Mouse (Mus musculus): ENCODE results near the gene Mob3b. TPM values are rescaled to one million over a fixed set of nuclear protein-coding genes. Genes with fewer than 3 reads are reported as not detected.

The Mob3b gene
- polyA plus RNA-seq, 1 experiment from 2014 or later = 11.1 TPM

DNA sequence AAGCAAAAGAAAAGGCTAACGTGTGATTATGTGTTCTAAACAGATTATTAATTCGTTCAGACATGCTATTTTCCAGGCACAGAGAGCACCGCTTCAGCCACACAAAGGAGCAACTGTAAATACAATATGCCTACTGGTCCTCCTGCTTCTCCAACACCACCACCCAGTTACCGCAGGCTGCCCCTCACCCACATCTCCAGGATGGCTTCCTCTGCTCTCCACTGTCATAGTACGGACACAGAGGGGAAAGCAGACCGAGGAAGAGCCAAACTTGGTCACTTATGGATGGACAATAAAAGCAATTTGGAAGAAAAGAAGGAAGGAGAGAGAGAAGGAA, 163.7 kb downstream of the Mob3b start:
- peak overlapping the region; percentile 32 for H3K4me2 ChIP-seq (replicated peaks)
- no peaks in the 10 kb centered on the region for H3K9me3 ChIP-seq (replicated peaks)
- peak overlapping the region; percentile 76 for H3K27ac ChIP-seq (replicated peaks)
- no peak overlapping the region for H3K9ac ChIP-seq
- ATAC-seq (ENCODE audit: insufficient number of reproducible peaks, low FRiP score, low TSS enrichment, low read depth) = peak; percentile 52
- WGBS = 23% methylated on average over 6 of the region's 6 CpGs
- 0 out of 2 replicates have a peak, but pooled peaks cover 4% of the 10 kb centered on the region for H3K27me3 ChIP-seq
- peaks cover 32% of the 10 kb centered on the region for H3K4me1 ChIP-seq
- no peaks in the 10 kb centered on the region for H3K36me3 ChIP-seq
- H3K4me3 ChIP-seq (replicated peaks) = no peak overlapping the region

DNA sequence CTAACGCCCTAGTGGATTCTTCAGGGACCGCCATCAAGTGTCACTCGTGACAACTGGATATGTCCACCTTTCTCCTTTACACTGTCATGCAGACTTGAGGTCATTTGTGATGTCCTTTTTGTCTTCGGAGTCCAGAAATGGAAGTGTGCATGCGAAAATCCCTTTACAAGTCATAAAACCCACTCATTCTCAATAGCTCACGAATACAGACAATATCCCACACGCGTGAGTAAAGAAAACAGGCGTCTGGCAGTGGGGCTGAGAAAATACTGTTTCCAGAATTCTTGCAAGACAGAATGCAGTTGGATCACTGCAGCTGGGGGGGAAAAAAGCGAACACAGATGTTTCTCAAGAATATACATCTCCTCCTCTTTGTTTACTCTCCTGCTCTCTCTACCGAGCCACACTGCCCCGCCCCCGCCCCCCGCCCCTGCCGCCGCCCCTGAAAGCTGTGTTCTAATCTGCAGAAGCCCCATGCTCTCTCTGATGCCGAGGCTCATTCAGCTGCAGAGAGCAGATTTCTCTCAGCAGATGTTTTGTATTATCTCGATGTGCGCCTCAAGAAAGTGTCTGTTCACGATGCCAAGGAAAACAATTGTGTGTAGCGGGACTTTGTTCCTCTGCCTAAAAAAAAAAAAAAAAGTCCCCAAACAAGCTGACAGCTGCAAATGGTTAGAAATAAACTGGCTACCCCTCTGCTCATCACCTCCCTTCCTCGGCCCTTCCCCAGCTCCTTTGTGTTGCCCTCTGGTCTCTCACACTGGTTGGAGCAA, 164.2 kb downstream of the Mob3b start:
- peak overlapping the region; percentile 9; the same call in 1 of the 2 replicates for H3K4me3 ChIP-seq (replicated peaks)
- peak; percentile 75 for ATAC-seq (ENCODE audit: insufficient number of reproducible peaks, low FRiP score, low TSS enrichment, low read depth)
- 19% methylated on average over 22 of the region's 22 CpGs for WGBS
- peak overlapping the region; percentile 32 for H3K4me2 ChIP-seq (replicated peaks)
- no peaks in the 10 kb centered on the region for H3K36me3 ChIP-seq
- H3K27ac ChIP-seq (replicated peaks) = peak overlapping the region; percentile 76
- 0 out of 2 replicates have a peak, but pooled peaks cover 4% of the 10 kb centered on the region for H3K27me3 ChIP-seq
- no peak overlapping the region for H3K9ac ChIP-seq
- H3K9me3 ChIP-seq (replicated peaks) = no peaks in the 10 kb centered on the region
- H3K4me1 ChIP-seq = peaks cover 32% of the 10 kb centered on the region

DNA sequence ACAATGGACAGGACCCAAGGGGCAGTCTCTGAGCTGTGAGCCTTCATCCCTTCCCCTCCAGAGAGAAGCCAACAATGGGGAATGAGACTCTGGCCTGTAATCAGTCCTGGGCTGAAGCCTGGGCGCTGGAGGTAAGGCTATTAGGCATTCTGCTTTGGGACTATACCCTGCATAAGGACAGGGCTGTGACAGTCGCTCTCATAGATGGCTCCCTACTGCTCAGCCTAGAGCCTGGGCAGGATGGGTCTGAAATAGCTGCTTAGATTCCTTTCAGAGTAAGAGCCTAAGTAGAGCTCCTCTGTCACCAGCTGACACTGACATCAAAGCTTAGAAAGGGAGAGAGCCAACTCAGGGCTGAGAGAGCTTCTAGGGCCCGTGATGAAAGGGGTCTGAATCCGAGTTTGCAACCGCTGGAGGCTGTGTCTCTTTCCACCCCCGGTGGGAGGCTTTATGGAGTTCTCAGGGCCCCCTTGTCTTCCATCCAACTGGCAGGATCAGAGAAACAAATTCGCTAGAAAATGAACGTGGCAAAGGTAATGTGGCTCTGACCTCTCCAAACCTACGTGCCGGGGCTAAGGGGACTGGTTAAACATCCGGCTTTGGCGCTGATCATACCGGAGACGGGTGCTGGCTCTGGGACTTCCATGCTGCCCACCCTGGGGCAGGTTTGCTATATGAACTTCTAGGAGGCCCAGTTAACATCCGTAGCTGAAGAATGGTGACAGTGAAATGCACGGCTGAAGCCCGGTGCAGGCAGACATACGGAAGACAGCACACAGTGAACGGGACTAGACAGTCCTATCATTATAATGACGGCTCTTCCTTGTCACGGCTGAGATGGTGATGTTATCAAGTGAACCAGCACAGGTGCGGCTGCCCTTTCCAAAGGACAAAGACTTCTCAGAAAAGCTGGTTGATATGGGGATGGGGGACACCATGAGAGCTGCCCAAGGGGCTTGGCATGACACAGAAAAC, 165.1 kb downstream of the Mob3b start:
- 36% methylated on average over 22 of the region's 22 CpGs for WGBS
- Histone ChIP-seq H3K27ac (replicated peaks) (peak overlapping the region; percentile 76), H3K9ac (no peak overlapping the region), H3K4me2 (replicated peaks) (peak overlapping the region; percentile 32), H3K9me3 (replicated peaks) (no peaks in the 10 kb centered on the region), H3K4me3 (replicated peaks) (no peak overlapping the region), H3K36me3 (no peaks in the 10 kb centered on the region), H3K27me3 (peaks cover 4% of the 10 kb centered on the region; the same call in 1 of the 2 replicates), H3K4me1 (peaks cover 32% of the 10 kb centered on the region)
- no peak for ATAC-seq (ENCODE audit: insufficient number of reproducible peaks, low FRiP score, low TSS enrichment, low read depth)

DNA sequence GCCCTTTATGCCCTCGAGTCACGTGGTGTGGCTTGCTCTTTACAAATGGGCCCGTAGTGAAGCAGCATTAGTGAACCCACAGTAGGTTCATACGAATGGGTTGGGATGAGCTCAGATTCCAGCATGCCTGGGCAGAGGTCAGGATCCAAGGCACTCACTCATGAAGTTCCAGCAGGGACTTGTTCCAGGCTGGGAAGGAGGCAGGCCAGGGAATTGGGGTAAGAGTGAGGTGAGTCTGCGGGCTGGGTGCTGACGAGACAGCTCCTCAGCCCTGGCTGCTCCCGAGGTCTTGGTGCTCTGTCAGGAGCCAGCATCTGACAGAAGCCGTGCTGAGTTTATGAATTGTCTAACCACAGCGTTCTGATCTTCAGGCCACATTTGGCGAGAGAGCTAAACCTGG, 166.2 kb downstream of the Mob3b start:
- Histone ChIP-seq H3K27me3 (peaks cover 4% of the 10 kb centered on the region; the same call in 1 of the 2 replicates), H3K4me3 (replicated peaks) (no peak overlapping the region), H3K4me2 (replicated peaks) (no peak overlapping the region), H3K36me3 (no peaks in the 10 kb centered on the region), H3K9ac (no peak overlapping the region), H3K9me3 (replicated peaks) (no peaks in the 10 kb centered on the region), H3K27ac (replicated peaks) (no peak overlapping the region; the same call in 1 of the 2 replicates), H3K4me1 (peaks cover 32% of the 10 kb centered on the region)
- 27% methylated on average over 10 of the region's 10 CpGs for WGBS
- peak; percentile 49; the same call in 1 of the 2 replicates for ATAC-seq (ENCODE audit: insufficient number of reproducible peaks, low FRiP score, low TSS enrichment, low read depth)

DNA sequence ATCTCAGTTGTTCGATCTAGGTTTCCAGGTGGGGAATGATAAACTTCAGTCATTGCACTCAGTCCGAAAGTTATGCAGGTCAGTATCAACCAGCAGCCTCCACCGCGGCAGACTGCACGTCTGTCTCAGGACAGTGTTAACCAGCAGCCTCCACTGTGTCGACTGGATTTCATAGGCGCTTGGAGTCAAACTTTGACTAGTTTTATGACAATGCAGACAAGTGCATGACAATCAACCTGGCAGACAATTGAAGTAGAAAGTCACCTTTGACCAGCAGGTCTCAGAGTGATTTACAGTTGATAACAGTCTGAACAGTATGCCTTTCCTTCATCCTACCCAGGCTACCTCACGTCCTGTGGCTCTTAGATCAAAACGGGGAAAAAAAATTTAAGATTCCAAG, 166.6 kb downstream of the Mob3b start:
- Histone ChIP-seq H3K36me3 (no peaks in the 10 kb centered on the region), H3K4me3 (replicated peaks) (no peak overlapping the region), H3K27me3 (peaks cover 4% of the 10 kb centered on the region; the same call in 1 of the 2 replicates), H3K9me3 (replicated peaks) (no peaks in the 10 kb centered on the region), H3K4me1 (peaks cover 32% of the 10 kb centered on the region), H3K9ac (no peak overlapping the region), H3K27ac (replicated peaks) (no peak overlapping the region; the same call in 1 of the 2 replicates), H3K4me2 (replicated peaks) (no peak overlapping the region)
- ATAC-seq (ENCODE audit: insufficient number of reproducible peaks, low FRiP score, low TSS enrichment, low read depth) = no peak
- WGBS = 81% methylated on average over 9 of the region's 9 CpGs

DNA sequence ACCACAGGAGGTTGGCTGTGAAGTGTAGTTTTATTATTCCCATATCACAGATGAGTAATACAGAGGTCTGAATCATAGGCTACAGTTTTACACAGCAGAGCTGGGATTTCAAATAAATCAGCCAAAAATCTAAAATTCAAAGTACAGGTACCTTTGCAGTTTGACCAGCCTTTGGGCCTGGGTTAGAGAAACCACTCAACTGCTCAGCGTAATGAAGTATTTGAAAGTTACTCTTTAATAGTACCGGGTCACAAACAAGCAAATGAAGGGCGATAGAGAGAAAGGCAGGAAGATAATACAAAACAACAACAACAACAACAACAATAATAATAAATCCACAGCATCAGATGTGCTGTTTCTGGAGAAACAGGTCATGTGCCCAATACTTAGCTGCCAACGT, 169.7 kb downstream of the Mob3b start:
- Histone ChIP-seq H3K4me2 (replicated peaks) (no peak overlapping the region), H3K9me3 (replicated peaks) (no peaks in the 10 kb centered on the region), H3K4me1 (peaks cover 16% of the 10 kb centered on the region), H3K27ac (replicated peaks) (no peak overlapping the region), H3K9ac (no peak overlapping the region), H3K27me3 (peaks cover 4% of the 10 kb centered on the region; the same call in 1 of the 2 replicates), H3K36me3 (no peaks in the 10 kb centered on the region), H3K4me3 (replicated peaks) (no peak overlapping the region)
- WGBS = 83% methylated on average over 4 of the region's 4 CpGs
- no peak for ATAC-seq (ENCODE audit: insufficient number of reproducible peaks, low FRiP score, low TSS enrichment, low read depth)

DNA sequence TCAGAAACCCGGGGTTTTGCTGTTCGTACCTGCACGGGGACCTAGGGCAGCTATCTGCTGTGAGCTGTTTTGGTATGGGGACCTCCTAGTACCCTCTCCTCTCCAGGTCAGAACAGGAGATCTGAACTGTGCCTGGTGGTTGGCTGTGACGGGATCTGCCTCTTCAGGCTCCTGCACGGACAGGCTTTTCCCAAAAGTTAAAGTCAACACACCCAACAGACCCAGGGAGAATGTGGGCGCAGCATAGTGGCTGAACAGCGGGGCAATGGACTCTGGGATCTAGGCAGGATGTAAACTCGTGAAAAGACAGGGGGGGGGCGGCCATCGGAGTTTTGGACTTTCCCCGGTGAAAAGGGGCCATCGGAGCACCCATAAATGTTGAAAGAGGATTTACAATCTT, 170.2 kb downstream of the Mob3b start:
- 89% methylated on average over 12 of the region's 12 CpGs for WGBS
- no peak overlapping the region for H3K4me3 ChIP-seq (replicated peaks)
- H3K27ac ChIP-seq (replicated peaks) = no peak overlapping the region

DNA sequence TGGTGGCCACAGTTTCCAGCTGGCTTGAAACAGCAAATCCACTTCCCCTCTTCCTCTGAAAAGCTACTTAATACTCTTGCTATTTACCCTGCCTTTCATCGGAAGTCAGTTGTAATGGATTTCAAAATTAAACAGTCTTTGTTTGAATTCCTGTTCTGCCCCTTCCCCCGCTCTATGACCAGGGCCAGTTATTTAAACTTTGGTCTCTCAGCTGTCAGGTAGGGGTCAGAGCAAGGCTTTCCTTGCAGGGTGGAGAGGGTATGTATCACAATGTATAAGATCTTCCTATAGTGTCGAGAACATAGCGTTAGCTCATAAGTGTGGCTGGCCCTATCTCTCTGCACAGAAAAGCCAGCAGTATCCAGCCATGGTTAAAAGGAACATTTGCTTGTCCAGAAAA, 170.6 kb downstream of the Mob3b start:
- Histone ChIP-seq H3K9ac (no peak overlapping the region), H3K4me2 (replicated peaks) (no peak overlapping the region), H3K27me3 (peaks cover 4% of the 10 kb centered on the region; the same call in 1 of the 2 replicates), H3K27ac (replicated peaks) (no peak overlapping the region), H3K9me3 (replicated peaks) (no peaks in the 10 kb centered on the region), H3K36me3 (no peaks in the 10 kb centered on the region), H3K4me3 (replicated peaks) (no peak overlapping the region), H3K4me1 (peaks cover 7% of the 10 kb centered on the region)
- no peak for ATAC-seq (ENCODE audit: insufficient number of reproducible peaks, low FRiP score, low TSS enrichment, low read depth)
- 75% methylated on average over 4 of the region's 4 CpGs for WGBS

More for the DNA sequence above, 170.2 kb downstream of the Mob3b start:
- no peak for ATAC-seq (ENCODE audit: insufficient number of reproducible peaks, low FRiP score, low TSS enrichment, low read depth)
- Histone ChIP-seq H3K4me1 (peaks cover 11% of the 10 kb centered on the region), H3K36me3 (no peaks in the 10 kb centered on the region), H3K9ac (no peak overlapping the region), H3K4me2 (replicated peaks) (no peak overlapping the region), H3K27me3 (peaks cover 4% of the 10 kb centered on the region; the same call in 1 of the 2 replicates), H3K9me3 (replicated peaks) (no peaks in the 10 kb centered on the region)

DNA sequence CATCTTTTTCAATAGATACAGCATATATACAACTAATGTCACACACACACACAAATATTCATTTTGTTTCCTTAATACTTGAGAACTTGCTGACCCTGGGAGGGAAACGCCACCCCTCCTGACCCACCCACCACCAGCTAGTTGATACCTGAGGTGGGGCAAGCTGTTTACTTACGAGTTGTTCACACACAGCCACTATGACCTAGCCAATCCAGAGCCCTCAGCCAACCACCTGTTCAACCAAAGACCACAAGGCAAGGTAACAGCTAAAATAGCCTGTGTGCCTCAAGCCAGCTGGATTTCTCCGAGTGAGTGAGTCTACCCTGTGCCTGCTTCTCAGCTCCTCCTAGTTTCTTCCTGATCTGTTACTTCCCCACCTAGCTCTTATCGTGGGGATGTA, 172.9 kb downstream of the Mob3b start:
- Histone ChIP-seq H3K36me3 (no peaks in the 10 kb centered on the region), H3K27me3 (no peaks in the 10 kb centered on the region; the same call in 1 of the 2 replicates), H3K9me3 (replicated peaks) (no peaks in the 10 kb centered on the region), H3K27ac (replicated peaks) (no peak overlapping the region), H3K4me1 (no peaks in the 10 kb centered on the region), H3K4me2 (replicated peaks) (no peak overlapping the region), H3K9ac (no peak overlapping the region), H3K4me3 (replicated peaks) (no peak overlapping the region)
- no peak for ATAC-seq (ENCODE audit: insufficient number of reproducible peaks, low FRiP score, low TSS enrichment, low read depth)
- 91% methylated on average over 4 of the region's 4 CpGs for WGBS

DNA sequence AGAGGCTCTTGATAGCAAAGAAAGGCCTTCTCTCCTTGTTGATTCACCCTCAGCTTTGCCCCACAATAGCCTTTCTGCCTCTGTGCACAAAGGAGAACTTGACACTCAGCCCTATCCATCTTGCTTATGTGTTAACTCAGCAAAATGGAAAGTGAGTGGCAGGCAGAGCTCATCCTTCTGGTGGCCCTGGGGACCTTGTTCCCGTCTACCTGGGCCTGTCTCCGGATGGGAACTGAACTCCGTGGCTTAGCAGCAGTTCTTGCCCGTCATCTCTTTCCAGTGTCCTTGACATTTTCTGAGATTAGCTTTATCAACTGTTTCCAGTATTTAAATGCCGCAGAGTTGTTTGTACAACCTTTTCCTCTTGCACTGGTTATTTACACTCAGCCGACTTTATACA, 173.8 kb downstream of the Mob3b start:
- Histone ChIP-seq H3K27ac (replicated peaks) (no peak overlapping the region), H3K9ac (no peak overlapping the region), H3K27me3 (no peaks in the 10 kb centered on the region; the same call in 1 of the 2 replicates), H3K4me2 (replicated peaks) (no peak overlapping the region), H3K9me3 (replicated peaks) (no peaks in the 10 kb centered on the region), H3K4me1 (no peaks in the 10 kb centered on the region), H3K4me3 (replicated peaks) (no peak overlapping the region), H3K36me3 (no peaks in the 10 kb centered on the region)
- 86% methylated on average over 6 of the region's 6 CpGs for WGBS
- no peak for ATAC-seq (ENCODE audit: insufficient number of reproducible peaks, low FRiP score, low TSS enrichment, low read depth)

Measured in embryonic facial prominence, embryonic 15.5 days (tissue).